Mouse (Mus musculus) left cerebral cortex, adult 6 months (tissue): ENCODE data around the gene Slc46a3. TPM values are rescaled to one million over a fixed set of nuclear protein-coding genes. Genes with fewer than 3 reads are reported as not detected.

ENCODE experiments used
- long read RNA-seq, 2 experiments: library from polyadenylated mRNA; unstranded; transcript quantifications; one replicate each; pipeline ENCODE4 v2.0.0; 2019 to 2020
- polyA plus RNA-seq: library from polyadenylated mRNA; unstranded; fragments of <200 nt; fragmentation: Nextera tagmentation; gene quantifications from 2 replicates; pipeline ENCODE4 v1.2.3, GENCODE M21; 2021

The Slc46a3 gene
- 6.6 and 10.1 TPM in 2 replicates for polyA plus RNA-seq
- long read RNA-seq, experiment 1, transcript Slc46a3-202 (6 exons, 2,210 nt), result major isoform, 9 of 23 reads
- long read RNA-seq, experiment 1, transcript Slc46a3-201 (6 exons, 2,434 nt), result major isoform, 9 of 23 reads
- long read RNA-seq, experiment 1, partial matches to known transcripts, result 0 of 23 reads
- long read RNA-seq, experiment 1, other reads (novel, unspliced or antisense), result 5 of 23 reads
- long read RNA-seq, experiment 2, transcript Slc46a3-201 (6 exons, 2,434 nt), result major isoform, 5 of 6 reads
- long read RNA-seq, experiment 2, partial matches to known transcripts, result 0 of 6 reads
- long read RNA-seq, experiment 2, other reads (novel, unspliced or antisense), result 1 of 6 reads

GRCm38 (mm10) chr5:147894455-147895076 is at the start of gene Slc46a3:
TSS of gene Slc46a3 (minus strand) at chr5:147894815.

GRCm38 (mm10) chr5:147860449-147861261 is 34.0 kb downstream of the Slc46a3 start, which contains the start of gene Pomp:
TSS of gene Pomp (plus strand) at chr5:147860461.

Other genes starting within 250 kb of the Slc46a3 start
- 10.5 and 10.7 TPM in 2 replicates for gene Flt1, start 168.8 kb downstream of the Slc46a3 start, polyA plus RNA-seq
- 315 and 498 TPM in 2 replicates for gene Pomp, start 34.4 kb downstream of the Slc46a3 start, polyA plus RNA-seq
- gene Mtus2, start 62.5 kb upstream of the Slc46a3 start, polyA plus RNA-seq, result 20.6 and 23.3 TPM in 2 replicates